Mouse (Mus musculus) G1E (cell line): Measurements from ENCODE around the gene Slc25a20.

Source experiments
- CTCF ChIP-seq: IDR thresholded peaks from 2 replicates; pipeline ENCODE4 v1.5.1; 2012; ENCODE audit warnings: low read depth, low read length, inconsistent platforms, mixed read lengths
- POLR2AphosphoS5 ChIP-seq: IDR thresholded peaks from 2 replicates; pipeline ENCODE4 v1.6.1; 2012; ENCODE audit warnings: low read depth, low read length, inconsistent platforms; ENCODE audit not compliant: insufficient replicate concordance

- TF ChIP-seq CTCF (no peak), POLR2AphosphoS5 (no peak)
Measured at GRCm38 (mm10) chr9:108617301-108617700, 44.6 kb upstream of the Slc25a20 start.
